Mouse (Mus musculus): Measurements from ENCODE around the gene Hpf1. TPM values are rescaled to one million over a fixed set of nuclear protein-coding genes. Genes with fewer than 3 reads are reported as not detected.

Hpf1 gene
- total and polyA plus RNA-seq, 3 experiments, result 7.8 to 16.0 (median 15.5) TPM

DNA sequence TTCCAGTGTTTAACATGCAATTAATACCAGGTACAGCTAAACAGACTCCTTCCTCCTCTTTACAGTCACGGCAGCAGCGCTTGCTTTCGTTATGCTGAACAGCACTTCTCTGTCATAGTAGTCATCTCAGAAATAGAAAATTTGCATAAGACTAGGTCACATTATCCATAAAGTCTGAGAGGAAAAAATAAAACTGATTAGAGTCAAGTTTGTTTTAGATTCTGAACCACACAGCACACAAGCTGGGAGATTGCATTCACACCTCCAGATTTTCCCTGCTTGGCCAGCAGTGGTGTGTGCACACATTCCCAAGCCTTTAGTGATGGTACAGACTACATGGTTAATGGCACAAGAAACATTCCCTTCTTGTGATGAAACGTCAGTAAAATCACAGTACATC, 21.9 kb downstream of the Hpf1 start:
- 85% methylated on average over 4 of the region's 4 CpGs for WGBS
- Histone ChIP-seq H3K4me1 (ENCODE audit: control insufficient read depth, insufficient read depth, low read length) (no peaks in the 10 kb centered on the region), H3K79me2 (replicated peaks; ENCODE audit: control insufficient read depth, insufficient read depth, low read length) (no peaks in the 10 kb centered on the region), H3K9ac (ENCODE audit: low read depth, low read length) (no peak overlapping the region), H3K27ac (no peak overlapping the region), H3K27me3 (ENCODE audit: control insufficient read depth, insufficient read depth, low read length) (no peaks in the 10 kb centered on the region), H3K36me3 (ENCODE audit: control insufficient read depth, insufficient read depth, low read length) (peaks cover 5% of the 10 kb centered on the region), H3K4me3 (no peak overlapping the region)
- TF ChIP-seq EP300 (IDR thresholded peaks at IDR 0.05; ENCODE audit: insufficient read depth, low read depth, low read length) (no peak), POLR2A (IDR thresholded peaks at IDR 0.05; ENCODE audit: insufficient read depth, low read depth, low read length) (no peak), CTCF (IDR thresholded peaks at IDR 0.05) (no peak)
- intact Hi-C loops (cut with DNase I), result no loop called here
- no peak for DNase-seq

DNA sequence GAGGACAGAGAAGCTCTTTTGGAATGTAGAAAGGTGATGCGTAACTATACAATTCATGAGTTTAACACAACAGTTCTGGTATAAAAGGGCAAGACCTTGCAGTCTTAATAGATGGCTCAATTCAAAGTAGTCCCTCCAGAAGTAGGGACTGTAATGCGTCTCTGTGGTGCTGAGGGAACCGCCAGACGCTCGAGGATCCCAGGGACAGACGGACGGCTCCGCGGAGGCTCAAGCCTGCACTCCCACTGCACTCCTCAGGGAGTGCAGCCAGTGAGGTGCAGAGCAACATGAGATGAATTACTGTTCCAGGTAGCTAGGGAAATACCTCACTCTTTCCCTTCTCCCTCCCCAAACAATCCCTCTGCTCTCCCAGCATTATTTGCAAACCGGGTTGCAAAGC, 22.3 kb downstream of the Hpf1 start:
- DNase-seq, result no peak
- TF ChIP-seq POLR2A (IDR thresholded peaks at IDR 0.05; ENCODE audit: insufficient read depth, low read depth, low read length) (no peak), CTCF (IDR thresholded peaks at IDR 0.05) (no peak), EP300 (IDR thresholded peaks at IDR 0.05; ENCODE audit: insufficient read depth, low read depth, low read length) (no peak)
- intact Hi-C loops (cut with DNase I), result no loop called here
- Histone ChIP-seq H3K79me2 (replicated peaks; ENCODE audit: control insufficient read depth, insufficient read depth, low read length) (no peaks in the 10 kb centered on the region), H3K36me3 (ENCODE audit: control insufficient read depth, insufficient read depth, low read length) (peaks cover 5% of the 10 kb centered on the region), H3K9ac (ENCODE audit: low read depth, low read length) (no peak overlapping the region), H3K4me1 (ENCODE audit: control insufficient read depth, insufficient read depth, low read length) (no peaks in the 10 kb centered on the region), H3K4me3 (no peak overlapping the region), H3K27me3 (ENCODE audit: control insufficient read depth, insufficient read depth, low read length) (no peaks in the 10 kb centered on the region), H3K27ac (no peak overlapping the region)
- 76% methylated on average over 10 of the region's 10 CpGs for WGBS

DNA sequence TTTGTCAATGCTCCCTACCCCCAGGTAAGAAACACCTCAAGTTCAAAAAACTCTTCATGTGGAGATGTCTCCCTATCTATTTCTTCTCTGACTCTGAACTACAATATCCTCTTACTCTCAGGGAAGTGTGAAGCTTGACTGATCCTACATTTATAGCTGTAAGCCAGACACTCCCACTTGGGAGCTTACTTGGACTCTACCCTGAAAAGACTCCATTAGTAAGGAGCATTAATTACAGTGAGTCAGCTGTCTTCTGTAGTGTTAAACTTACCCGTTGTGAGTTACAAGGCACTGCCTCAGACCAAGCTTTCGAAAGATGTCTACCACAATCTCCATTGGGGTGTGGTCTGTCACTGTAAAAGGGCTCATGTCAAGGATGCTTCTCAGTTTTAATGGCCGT, 28.9 kb downstream of the Hpf1 start:
- Histone ChIP-seq H3K27ac (no peak overlapping the region), H3K27me3 (ENCODE audit: control insufficient read depth, insufficient read depth, low read length) (no peaks in the 10 kb centered on the region), H3K36me3 (ENCODE audit: control insufficient read depth, insufficient read depth, low read length) (peaks cover 7% of the 10 kb centered on the region), H3K9ac (ENCODE audit: low read depth, low read length) (no peak overlapping the region), H3K4me3 (no peak overlapping the region), H3K4me1 (ENCODE audit: control insufficient read depth, insufficient read depth, low read length) (no peaks in the 10 kb centered on the region), H3K79me2 (replicated peaks; ENCODE audit: control insufficient read depth, insufficient read depth, low read length) (no peaks in the 10 kb centered on the region)
- TF ChIP-seq CTCF (IDR thresholded peaks at IDR 0.05), result no peak
- TF ChIP-seq POLR2A (IDR thresholded peaks at IDR 0.05; ENCODE audit: insufficient read depth, low read depth, low read length), result no peak
- TF ChIP-seq EP300 (IDR thresholded peaks at IDR 0.05; ENCODE audit: insufficient read depth, low read depth, low read length), result no peak
- intact Hi-C loops (cut with DNase I), result no loop called here
- 85% methylated on average over 3 of the region's 3 CpGs for WGBS
- no peak for DNase-seq

DNA sequence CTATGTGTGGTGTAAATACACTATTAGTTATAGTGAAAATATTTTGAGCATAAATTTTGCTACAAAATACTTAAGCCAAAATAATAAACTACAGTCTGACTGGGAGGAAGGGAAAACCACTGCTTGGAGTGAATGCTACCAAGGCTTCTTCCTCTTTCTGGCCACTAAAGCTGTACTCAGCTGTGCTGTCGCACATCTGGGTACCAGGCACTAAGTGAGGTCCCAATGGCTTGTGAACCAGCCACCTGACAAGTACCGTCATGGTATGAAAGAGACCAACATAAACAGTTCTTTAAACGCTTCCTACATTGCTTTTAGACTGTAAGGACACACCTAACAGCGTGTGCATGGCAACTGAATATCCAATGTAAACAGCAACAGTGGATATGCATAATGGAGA, 30.0 kb downstream of the Hpf1 start:
- no peak for TF ChIP-seq EP300 (IDR thresholded peaks at IDR 0.05; ENCODE audit: insufficient read depth, low read depth, low read length)
- TF ChIP-seq POLR2A (IDR thresholded peaks at IDR 0.05; ENCODE audit: insufficient read depth, low read depth, low read length), result no peak
- no peak for TF ChIP-seq CTCF (IDR thresholded peaks at IDR 0.05)
- Histone ChIP-seq H3K4me1 (ENCODE audit: control insufficient read depth, insufficient read depth, low read length) (no peaks in the 10 kb centered on the region), H3K9ac (ENCODE audit: low read depth, low read length) (no peak overlapping the region), H3K4me3 (no peak overlapping the region), H3K79me2 (replicated peaks; ENCODE audit: control insufficient read depth, insufficient read depth, low read length) (no peaks in the 10 kb centered on the region), H3K27ac (no peak overlapping the region), H3K27me3 (ENCODE audit: control insufficient read depth, insufficient read depth, low read length) (no peaks in the 10 kb centered on the region), H3K36me3 (ENCODE audit: control insufficient read depth, insufficient read depth, low read length) (peaks cover 4% of the 10 kb centered on the region)
- no peak for DNase-seq
- 85% methylated on average over 4 of the region's 4 CpGs for WGBS
- intact Hi-C loops (cut with DNase I), result no loop called here

DNA sequence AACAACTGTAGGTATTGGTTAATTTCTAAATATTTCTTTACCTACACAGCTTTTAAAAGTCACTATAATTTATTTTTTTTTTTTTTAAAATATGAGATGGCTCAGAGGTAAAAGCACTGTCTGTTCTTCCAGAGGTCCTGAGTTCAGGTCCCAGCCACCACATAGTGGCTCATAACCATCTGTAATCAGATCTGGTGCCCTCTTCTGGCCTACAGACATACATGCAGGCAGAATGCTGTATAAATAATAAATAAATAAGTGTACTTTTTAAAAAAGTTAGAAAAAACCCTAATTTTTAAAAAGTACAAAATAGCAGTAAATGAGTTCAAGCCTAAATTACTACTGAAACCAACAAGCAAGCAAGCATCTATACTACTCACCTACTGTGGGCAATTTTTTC, 43.4 kb downstream of the Hpf1 start:
- DNase-seq, result no peak
- intact Hi-C loops (cut with DNase I), result no loop called here
- Histone ChIP-seq H3K27me3 (ENCODE audit: control insufficient read depth, insufficient read depth, low read length) (no peaks in the 10 kb centered on the region), H3K36me3 (ENCODE audit: control insufficient read depth, insufficient read depth, low read length) (peaks cover 3% of the 10 kb centered on the region; the same call in 1 of the 2 replicates), H3K4me3 (no peak overlapping the region), H3K9ac (ENCODE audit: low read depth, low read length) (no peak overlapping the region), H3K4me1 (ENCODE audit: control insufficient read depth, insufficient read depth, low read length) (no peaks in the 10 kb centered on the region), H3K27ac (no peak overlapping the region), H3K79me2 (replicated peaks; ENCODE audit: control insufficient read depth, insufficient read depth, low read length) (no peaks in the 10 kb centered on the region)
- TF ChIP-seq EP300 (IDR thresholded peaks at IDR 0.05; ENCODE audit: insufficient read depth, low read depth, low read length) (no peak), CTCF (IDR thresholded peaks at IDR 0.05) (peak; percentile 57)

DNA sequence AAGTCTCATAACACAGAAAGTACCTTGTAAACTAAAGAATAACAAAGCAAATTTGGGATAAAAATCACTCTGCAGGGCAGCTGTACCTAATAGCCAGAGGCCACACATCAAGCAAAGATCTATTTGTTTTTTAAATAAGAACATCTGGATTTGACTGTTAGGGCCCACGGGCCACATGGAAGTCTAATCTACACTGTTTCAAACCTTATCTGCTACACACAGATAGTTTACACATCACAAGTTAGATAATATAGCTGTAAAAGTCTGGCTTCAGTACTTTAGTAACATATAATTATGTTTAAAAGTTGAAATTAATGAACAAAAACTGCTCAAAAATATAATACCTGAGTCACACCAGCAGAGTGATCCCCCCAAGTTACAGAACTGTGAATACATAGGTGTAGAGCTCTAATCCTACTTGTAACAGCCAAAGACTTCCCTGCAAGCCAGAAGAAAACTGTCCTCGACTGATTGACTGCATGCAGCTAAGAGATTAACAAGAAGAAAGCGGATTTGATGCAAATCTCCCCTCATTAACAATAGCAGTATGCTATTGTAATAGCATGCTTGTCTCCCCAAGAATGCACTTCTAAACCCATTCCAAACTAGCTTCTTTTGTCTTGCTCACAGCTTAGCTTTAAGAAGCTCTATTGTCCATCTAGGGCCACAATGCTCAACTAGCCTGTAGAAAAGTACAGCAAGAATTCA, 48.7 kb downstream of the Hpf1 start:
- no peak for TF ChIP-seq CTCF (IDR thresholded peaks at IDR 0.05)
- no peak for TF ChIP-seq EP300 (IDR thresholded peaks at IDR 0.05; ENCODE audit: insufficient read depth, low read depth, low read length)
- TF ChIP-seq POLR2A (IDR thresholded peaks at IDR 0.05; ENCODE audit: insufficient read depth, low read depth, low read length), result no peak

More for the DNA sequence above, 48.7 kb downstream of the Hpf1 start:
- DNase-seq, result no peak
- H3K36me3 ChIP-seq (ENCODE audit: control insufficient read depth, insufficient read depth, low read length), result peaks cover 3% of the 10 kb centered on the region; the same call in 1 of the 2 replicates
- H3K27me3 ChIP-seq (ENCODE audit: control insufficient read depth, insufficient read depth, low read length), result no peaks in the 10 kb centered on the region
- no peak overlapping the region for H3K4me3 ChIP-seq
- intact Hi-C loops (cut with DNase I), result no loop called here
- H3K9ac ChIP-seq (ENCODE audit: low read depth, low read length), result no peak overlapping the region
- H3K4me1 ChIP-seq (ENCODE audit: control insufficient read depth, insufficient read depth, low read length), result no peaks in the 10 kb centered on the region; the same call in 1 of the 2 replicates
- no peaks in the 10 kb centered on the region for H3K79me2 ChIP-seq (replicated peaks; ENCODE audit: control insufficient read depth, insufficient read depth, low read length)
- no peak overlapping the region for H3K27ac ChIP-seq
- WGBS, result 57% methylated on average over 3 of the region's 3 CpGs
